Mouse (Mus musculus): ENCODE results near the gene Cry2.

Gene Cry2

GRCm38 (mm10) chr2:92444376-92444775 lies 10.5 kb upstream of the Cry2 start:
- no peak for DNase-seq (ENCODE audit: low spot score)

GRCm38 (mm10) chr2:92443313-92443712 lies 9.5 kb upstream of the Cry2 start:
- DNase-seq (ENCODE audit: low spot score): no peak

GRCm38 (mm10) chr2:92442419-92443001 lies 8.7 kb upstream of the Cry2 start:
- no peak for DNase-seq (ENCODE audit: low spot score)

- DNase-seq (ENCODE audit: low spot score): no peak
Observed at GRCm38 (mm10) chr2:92440432-92440831, 6.6 kb upstream of the Cry2 start.

GRCm38 (mm10) chr2:92438567-92438966 lies 4.7 kb upstream of the Cry2 start:
- no peak for DNase-seq (ENCODE audit: low spot score)

- peak; percentile 74 for DNase-seq (ENCODE audit: low spot score)
Observed at GRCm38 (mm10) chr2:92437875-92438274, 4.0 kb upstream of the Cry2 start.

GRCm38 (mm10) chr2:92437366-92437765 lies 3.5 kb upstream of the Cry2 start:
- no peak for DNase-seq (ENCODE audit: low spot score)

- no peak for DNase-seq (ENCODE audit: low spot score)
Observed at GRCm38 (mm10) chr2:92435023-92435422, 1.2 kb upstream of the Cry2 start.

- DNase-seq (ENCODE audit: low spot score): no peak
Observed at GRCm38 (mm10) chr2:92434375-92434745, 517 bp upstream of the Cry2 start.

- DNase-seq (ENCODE audit: low spot score): peak; percentile 70
Observed at GRCm38 (mm10) chr2:92432299-92433295, 1.2 kb downstream of the Cry2 start.

GRCm38 (mm10) chr2:92431611-92432179 lies 2.1 kb downstream of the Cry2 start:
- DNase-seq (ENCODE audit: low spot score): no peak

GRCm38 (mm10) chr2:92430723-92431541 lies 2.9 kb downstream of the Cry2 start:
- no peak for DNase-seq (ENCODE audit: low spot score)

GRCm38 (mm10) chr2:92430089-92430488 lies 3.8 kb downstream of the Cry2 start:
- no peak for DNase-seq (ENCODE audit: low spot score)

GRCm38 (mm10) chr2:92427882-92428281 lies 6.0 kb downstream of the Cry2 start:
- DNase-seq (ENCODE audit: low spot score): peak; percentile 67

GRCm38 (mm10) chr2:92426426-92426825 lies 7.4 kb downstream of the Cry2 start:
- no peak for DNase-seq (ENCODE audit: low spot score)

GRCm38 (mm10) chr2:92425366-92425765 lies 8.5 kb downstream of the Cry2 start:
- no peak for DNase-seq (ENCODE audit: low spot score)

GRCm38 (mm10) chr2:92424462-92425308 lies 9.2 kb downstream of the Cry2 start:
- DNase-seq (ENCODE audit: low spot score): no peak

GRCm38 (mm10) chr2:92423702-92424461 lies 10.0 kb downstream of the Cry2 start:
- peak; percentile 90 for DNase-seq (ENCODE audit: low spot score)

- DNase-seq (ENCODE audit: low spot score): no peak
Observed at GRCm38 (mm10) chr2:92423156-92423555, 10.7 kb downstream of the Cry2 start.

GRCm38 (mm10) chr2:92422388-92423135 lies 11.3 kb downstream of the Cry2 start:
- DNase-seq (ENCODE audit: low spot score): no peak
